In genomic region chr19:8942276-8942964, GRCm38 (mm10) we compare ENCODE assay signal across 8 mouse cellular contexts. TPM values are rescaled to one million over a fixed set of nuclear protein-coding genes. Genes with fewer than 3 reads are reported as not detected.
A peak's percentile ranks its signal among the peaks of the same experiment; 100 is the strongest.
DNase-seq lines count a peak whose midpoint lies in the region; ATAC-seq and TF ChIP-seq lines count a peak whose summit lies in the region.

No protein-coding gene starts in this region.

- H3K27ac ChIP-seq in heart, adult 2 months: peak overlapping the region; percentile 92
- peak overlapping the region; percentile 99 for H3K27ac ChIP-seq in lung, embryonic 14.5 days (ENCODE audit: low read depth)

- peaks cover 6% of the 10 kb centered on the region for H3K4me1 ChIP-seq in heart, adult 2 months (ENCODE audit: control insufficient read depth, insufficient read depth, low read length)
- H3K4me1 ChIP-seq in E14TG2a.4 (replicated peaks; ENCODE audit: low read depth, low read length): peaks cover 66% of the 10 kb centered on the region
- peaks cover 73% of the 10 kb centered on the region for H3K4me1 ChIP-seq in erythroblast, embryonic 14.5 days (ENCODE audit: control insufficient read depth)
- peaks cover 15% of the 10 kb centered on the region for H3K4me1 ChIP-seq in lung, embryonic 14.5 days (ENCODE audit: insufficient read depth)

- intact Hi-C loops in heart, adult 2 months (cut with DNase I): no loop called here

- DNase-seq in heart, adult 2 months: no peak
- no peak for DNase-seq in heart, adult 11 months
- DNase-seq in lung, embryonic 14.5 days: peak; percentile 61
- DNase-seq in right cerebral cortex, postnatal 4 days: peak; percentile 58
- no peak for DNase-seq in T-cell, adult 2 months (ENCODE audit: low spot score)

- TF ChIP-seq EP300 in heart, adult 2 months (IDR thresholded peaks at IDR 0.05; ENCODE audit: insufficient read depth, low read depth, low read length): 0 out of 2 replicates have a peak, but pooled peaks have one; percentile 11

- WGBS in heart, adult 2 months: under 1% methylated on average over 46 of the region's 46 CpGs
- under 1% methylated on average over 46 of the region's 46 CpGs for WGBS in lung, embryonic 14.5 days

- no peaks in the 10 kb centered on the region for H3K27me3 ChIP-seq in heart, adult 2 months (ENCODE audit: control insufficient read depth, insufficient read depth, low read length)
- H3K27me3 ChIP-seq in E14TG2a.4 (ENCODE audit: insufficient read depth, low read length): no peaks in the 10 kb centered on the region
- H3K27me3 ChIP-seq in erythroblast, embryonic 14.5 days (ENCODE audit: control insufficient read depth): no peaks in the 10 kb centered on the region
- no peaks in the 10 kb centered on the region for H3K27me3 ChIP-seq in lung, embryonic 14.5 days (ENCODE audit: insufficient read depth, low read length)

- H3K4me3 ChIP-seq in heart, adult 2 months: peak overlapping the region; percentile 97
- H3K4me3 ChIP-seq in E14TG2a.4 (replicated peaks; ENCODE audit: low read length): peak overlapping the region; percentile 97
- peak overlapping the region; percentile 100 for H3K4me3 ChIP-seq in erythroblast, embryonic 14.5 days (replicated peaks)
- H3K4me3 ChIP-seq in lung, embryonic 14.5 days (ENCODE audit: low read depth, low read length): peak overlapping the region; percentile 96

- H3K9ac ChIP-seq in heart, adult 2 months (ENCODE audit: low read depth, low read length): peak overlapping the region; percentile 90
- H3K9ac ChIP-seq in lung, embryonic 14.5 days: peak overlapping the region; percentile 99

- H3K9me3 ChIP-seq in E14TG2a.4 (ENCODE audit: low read length): no peaks in the 10 kb centered on the region
- no peaks in the 10 kb centered on the region for H3K9me3 ChIP-seq in erythroblast, embryonic 14.5 days (ENCODE audit: control insufficient read depth, low read length)
- no peaks in the 10 kb centered on the region for H3K9me3 ChIP-seq in lung, embryonic 14.5 days (ENCODE audit: low read depth, low read length)

- 0 out of 2 replicates have a peak, but pooled peaks cover 2% of the 10 kb centered on the region for H3K79me2 ChIP-seq in heart, adult 2 months (replicated peaks; ENCODE audit: control insufficient read depth, insufficient read depth, low read length)

- peak overlapping the region; percentile 82 for H3K4me2 ChIP-seq in lung, embryonic 14.5 days

- TF ChIP-seq CTCF in heart, adult 2 months (IDR thresholded peaks at IDR 0.05): no peak
- no peak for TF ChIP-seq CTCF in E14TG2a.4 (conservative IDR thresholded peaks at IDR 0.05; ENCODE audit: low read length)
- no peak for TF ChIP-seq CTCF in lung, embryonic 14.5 days (IDR thresholded peaks at IDR 0.05; ENCODE audit: low read depth)

- ATAC-seq in inflammation-experienced regulatory T-cells, adult 6 months: peak; percentile 31
- ATAC-seq in lung, embryonic 14.5 days (ENCODE audit: insufficient read depth): peak; percentile 35

- H3K36me3 ChIP-seq in heart, adult 2 months (ENCODE audit: control insufficient read depth, insufficient read depth, low read length): peaks cover 11% of the 10 kb centered on the region
- H3K36me3 ChIP-seq in E14TG2a.4 (ENCODE audit: insufficient read depth, low read length): peaks cover 59% of the 10 kb centered on the region
- peaks cover 73% of the 10 kb centered on the region for H3K36me3 ChIP-seq in erythroblast, embryonic 14.5 days (ENCODE audit: control insufficient read depth)
- peaks cover 62% of the 10 kb centered on the region for H3K36me3 ChIP-seq in lung, embryonic 14.5 days (ENCODE audit: insufficient read depth)

- no peak for TF ChIP-seq POLR2A in heart, adult 2 months (IDR thresholded peaks at IDR 0.05; ENCODE audit: insufficient read depth, low read depth, low read length)

RNA-seq across cellular contexts. Expression of gene Mta2, which starts 0.7 kb away (rescaled TPM):
- 10 to 100 TPM; 29.0 to 32.1 TPM for total RNA-seq in heart, adult 2 months (2021)
- polyA plus RNA-seq in heart, adult 2 months (2012; rRNA removed): 13.1 and 15.6 TPM in 2 replicates
- 2.2 and 3.4 TPM in 2 replicates for polyA plus RNA-seq in erythroblast, embryonic 14.5 days (2012)
- 10 to 100 TPM; 78.8 to 96.7 (median 81.2) TPM for polyA plus RNA-seq in inflammation-experienced regulatory T-cells, adult 6 months (2017; shearing (Covaris generic))
- 44.0 and 52.1 TPM in 2 replicates for polyA plus RNA-seq in lung, embryonic 14.5 days (2014; fragmentation: Nextera tagmentation; extraction: Ambion mirVana)

RNA-seq across cellular contexts. Expression of gene Tut1, which starts 11.2 kb away (rescaled TPM):
- 1 to 10 TPM; 8.5 to 9.4 TPM for total RNA-seq in heart, adult 2 months (2021)
- 7.2 and 10.6 TPM in 2 replicates for polyA plus RNA-seq in heart, adult 2 months (2012; rRNA removed)
- 1.6 TPM in 2 replicates for polyA plus RNA-seq in erythroblast, embryonic 14.5 days (2012)
- 10 to 100 TPM; 17.6 to 38.3 (median 35.3) TPM for polyA plus RNA-seq in inflammation-experienced regulatory T-cells, adult 6 months (2017; shearing (Covaris generic))
- polyA plus RNA-seq in lung, embryonic 14.5 days (2014; fragmentation: Nextera tagmentation; extraction: Ambion mirVana): 27.4 and 28.4 TPM in 2 replicates

RNA-seq across cellular contexts. Expression of gene Eml3, which starts 13.1 kb away (rescaled TPM):
- 1 to 10 TPM; 7.0 to 9.7 TPM for total RNA-seq in heart, adult 2 months (2021)
- 17.6 and 18.4 TPM in 2 replicates for polyA plus RNA-seq in heart, adult 2 months (2012; rRNA removed)
- polyA plus RNA-seq in erythroblast, embryonic 14.5 days (2012): 1.3 and 1.4 TPM in 2 replicates
- polyA plus RNA-seq in inflammation-experienced regulatory T-cells, adult 6 months (2017; shearing (Covaris generic)): 10 to 100 TPM; 20.3 to 25.7 (median 20.4) TPM
- 19.0 and 19.5 TPM in 2 replicates for polyA plus RNA-seq in lung, embryonic 14.5 days (2014; fragmentation: Nextera tagmentation; extraction: Ambion mirVana)

RNA-seq across cellular contexts. Expression of gene Rom1, which starts 13.3 kb away (rescaled TPM):
- total RNA-seq in heart, adult 2 months (2021): 10 to 100 TPM; 21.8 to 23.1 TPM
- polyA plus RNA-seq in heart, adult 2 months (2012; rRNA removed): 24.9 and 30.7 TPM in 2 replicates
- 0.42 and 0.57 TPM in 2 replicates for polyA plus RNA-seq in erythroblast, embryonic 14.5 days (2012)
- 10 to 100 TPM in 1 of 3 experiments, 1 to 10 TPM in 2; 3.2 to 22.7 (median 3.4) TPM for polyA plus RNA-seq in inflammation-experienced regulatory T-cells, adult 6 months (2017; shearing (Covaris generic))
- polyA plus RNA-seq in lung, embryonic 14.5 days (2014; fragmentation: Nextera tagmentation; extraction: Ambion mirVana): 0.73 and 1.3 TPM in 2 replicates

RNA-seq across cellular contexts. Expression of gene B3gat3, which starts 22.2 kb away (rescaled TPM):
- 10 to 100 TPM; 35.4 to 42.3 TPM for total RNA-seq in heart, adult 2 months (2021)
- polyA plus RNA-seq in heart, adult 2 months (2012; rRNA removed): 59.4 and 61.2 TPM in 2 replicates
- 15.8 and 16.4 TPM in 2 replicates for polyA plus RNA-seq in erythroblast, embryonic 14.5 days (2012)
- 10 to 100 TPM; 11.3 to 26.1 (median 20.0) TPM for polyA plus RNA-seq in inflammation-experienced regulatory T-cells, adult 6 months (2017; shearing (Covaris generic))
- 34.5 and 37.8 TPM in 2 replicates for polyA plus RNA-seq in lung, embryonic 14.5 days (2014; fragmentation: Nextera tagmentation; extraction: Ambion mirVana)

Comparison
In these comparisons a context has a peak if more than half of its experiments do, and no peak if none do; other contexts are left out.
1. DNase-seq: peak in lung, embryonic 14.5 days (single experiment) and right cerebral cortex, postnatal 4 days (single experiment); none in heart, adult 2 months (0 of 2), heart, adult 11 months (single experiment) and T-cell, adult 2 months (single experiment).
2. Peak in every context shown above with its lines, with median percentiles within 50 percentile points of each other: H3K4me3 ChIP-seq.